Mouse (Mus musculus) neural tube, embryonic 12.5 days (tissue): ENCODE measurements at regions not wholly inside any gene's neighbourhood (a gene's known extent, or its start where the extent isn't known, plus 50 kb on each side); places are given as distances from the start of the nearest gene placed in this dataset.

Experiments
- ATAC-seq: fragments of 200-750 bp; cut with Nextera tagmentation; 2 replicates; pipeline ENCODE4 v1.8.0; 2017; ENCODE audit warnings: low read depth, mild to moderate bottlenecking, moderate TSS enrichment, moderate library complexity; ENCODE audit not compliant: low FRiP score
- H3K27ac ChIP-seq: fragments of 300-500 bp; sonication (generic); 2 replicates; pipeline ENCODE4 v1.5.1; 2016
- H3K27me3 ChIP-seq: fragments of 300-500 bp; sonication (generic); replicated peaks from 2 replicates; pipeline ENCODE4 v1.6.1; 2016; ENCODE audit warnings: mild to moderate bottlenecking
- H3K36me3 ChIP-seq: fragments of 300-500 bp; sonication (generic); 2 replicates; pipeline ENCODE4 v1.6.1; 2016; ENCODE audit warnings: mild to moderate bottlenecking
- H3K4me1 ChIP-seq: fragments of 300-500 bp; sonication (generic); 2 replicates; pipeline ENCODE4 v1.6.1; 2016
- H3K4me2 ChIP-seq: fragments of 300-500 bp; sonication (generic); replicated peaks from 2 replicates; pipeline ENCODE4 v1.6.1; 2016; ENCODE audit warnings: mild to moderate bottlenecking
- H3K4me3 ChIP-seq: fragments of 300-500 bp; sonication (generic); 2 replicates; pipeline ENCODE4 v1.5.1; 2016
- H3K9ac ChIP-seq: fragments of 300-500 bp; sonication (generic); 2 replicates; pipeline ENCODE4 v1.6.1; 2016; ENCODE audit warnings: mild to moderate bottlenecking
- H3K9me3 ChIP-seq: fragments of 300-500 bp; sonication (generic); 2 replicates; pipeline ENCODE4 v1.6.1; 2016; ENCODE audit warnings: mild to moderate bottlenecking
- whole genome bisulfite sequencing: fragments of 180-500 bp; shearing (Covaris S2); methylation state at CpG from one replicate; pipeline ENCODE4 v1.1.7; 2016; 5-methylcytosine and 5-hydroxymethylcytosine counted together

GRCm38 (mm10) chr9:116383411-116384101 is 208.4 kb upstream of the Tgfbr2 start:
- Histone ChIP-seq H3K4me1 (peaks cover 13% of the 10 kb centered on the region; the same call in 1 of the 2 replicates), H3K36me3 (no peaks in the 10 kb centered on the region), H3K9me3 (no peaks in the 10 kb centered on the region), H3K9ac (no peak overlapping the region), H3K4me3 (no peak overlapping the region), H3K27me3 (no peaks in the 10 kb centered on the region), H3K27ac (no peak overlapping the region), H3K4me2 (0 out of 2 replicates have a peak overlapping the region, but pooled peaks have one; percentile 7)
- WGBS, result 48% methylated on average over 18 of the region's 18 CpGs
- no peak for ATAC-seq

GRCm38 (mm10) chr9:116377706-116378105 is 202.5 kb upstream of the Tgfbr2 start:
- Histone ChIP-seq H3K4me1 (no peaks in the 10 kb centered on the region; the same call in 1 of the 2 replicates), H3K27me3 (no peaks in the 10 kb centered on the region), H3K9ac (no peak overlapping the region), H3K36me3 (no peaks in the 10 kb centered on the region), H3K4me3 (no peak overlapping the region), H3K4me2 (no peak overlapping the region), H3K27ac (no peak overlapping the region), H3K9me3 (no peaks in the 10 kb centered on the region)
- WGBS, result 23% methylated on average over 1 of the region's 1 CpGs
- no peak for ATAC-seq

- no peak overlapping the region for H3K27ac ChIP-seq
- H3K4me3 ChIP-seq, result no peak overlapping the region
- no peaks in the 10 kb centered on the region for H3K27me3 ChIP-seq
Observed at GRCm38 (mm10) chr9:116375658-116376357, 200.6 kb upstream of the Tgfbr2 start.

GRCm38 (mm10) chr9:116374343-116374742 is 199.2 kb upstream of the Tgfbr2 start:
- H3K9me3 ChIP-seq, result no peaks in the 10 kb centered on the region
- 88% methylated on average over 4 of the region's 4 CpGs for WGBS
- no peak for ATAC-seq

More at GRCm38 (mm10) chr9:116375658-116376357, 200.6 kb upstream of the Tgfbr2 start:
- 70% methylated on average over 12 of the region's 12 CpGs for WGBS
- Histone ChIP-seq H3K9ac (no peak overlapping the region), H3K9me3 (no peaks in the 10 kb centered on the region), H3K36me3 (no peaks in the 10 kb centered on the region), H3K4me2 (no peak overlapping the region), H3K4me1 (no peaks in the 10 kb centered on the region; the same call in 1 of the 2 replicates)
- no peak for ATAC-seq

GRCm38 (mm10) chr9:116373396-116373795 is 198.2 kb upstream of the Tgfbr2 start:
- Histone ChIP-seq H3K36me3 (no peaks in the 10 kb centered on the region), H3K4me1 (no peaks in the 10 kb centered on the region; the same call in 1 of the 2 replicates), H3K9ac (no peak overlapping the region), H3K4me3 (no peak overlapping the region), H3K4me2 (no peak overlapping the region), H3K27me3 (no peaks in the 10 kb centered on the region), H3K27ac (no peak overlapping the region), H3K9me3 (no peaks in the 10 kb centered on the region)
- 68% methylated on average over 3 of the region's 3 CpGs for WGBS
- no peak for ATAC-seq

More at GRCm38 (mm10) chr9:116374343-116374742, 199.2 kb upstream of the Tgfbr2 start:
- no peak overlapping the region for H3K4me3 ChIP-seq
- H3K4me2 ChIP-seq, result no peak overlapping the region
- H3K4me1 ChIP-seq, result no peaks in the 10 kb centered on the region; the same call in 1 of the 2 replicates
- no peak overlapping the region for H3K27ac ChIP-seq
- H3K36me3 ChIP-seq, result no peaks in the 10 kb centered on the region
- no peak overlapping the region for H3K9ac ChIP-seq
- H3K27me3 ChIP-seq, result no peaks in the 10 kb centered on the region

GRCm38 (mm10) chr9:116369059-116369718 is 194.0 kb upstream of the Tgfbr2 start:
- ATAC-seq, result no peak

GRCm38 (mm10) chr9:116366713-116367112 is 191.6 kb upstream of the Tgfbr2 start:
- Histone ChIP-seq H3K27ac (no peak overlapping the region), H3K9ac (no peak overlapping the region), H3K4me2 (no peak overlapping the region), H3K4me3 (no peak overlapping the region), H3K36me3 (no peaks in the 10 kb centered on the region), H3K4me1 (no peaks in the 10 kb centered on the region), H3K9me3 (no peaks in the 10 kb centered on the region), H3K27me3 (no peaks in the 10 kb centered on the region)
- WGBS, result 94% methylated on average over 7 of the region's 7 CpGs
- no peak for ATAC-seq

More at GRCm38 (mm10) chr9:116369059-116369718, 194.0 kb upstream of the Tgfbr2 start:
- Histone ChIP-seq H3K9me3 (no peaks in the 10 kb centered on the region), H3K9ac (no peak overlapping the region), H3K4me3 (no peak overlapping the region), H3K36me3 (no peaks in the 10 kb centered on the region), H3K4me1 (no peaks in the 10 kb centered on the region), H3K27ac (no peak overlapping the region), H3K4me2 (no peak overlapping the region), H3K27me3 (no peaks in the 10 kb centered on the region)

- ATAC-seq, result no peak
- WGBS, result 87% methylated on average over 9 of the region's 9 CpGs
Observed at GRCm38 (mm10) chr9:116366193-116366592, 191.0 kb upstream of the Tgfbr2 start.

GRCm38 (mm10) chr9:116365701-116366100 is 190.5 kb upstream of the Tgfbr2 start:
- Histone ChIP-seq H3K27ac (no peak overlapping the region), H3K9ac (no peak overlapping the region), H3K4me1 (no peaks in the 10 kb centered on the region), H3K4me2 (no peak overlapping the region), H3K9me3 (no peaks in the 10 kb centered on the region), H3K36me3 (no peaks in the 10 kb centered on the region), H3K27me3 (no peaks in the 10 kb centered on the region), H3K4me3 (no peak overlapping the region)
- ATAC-seq, result no peak
- WGBS, result 72% methylated on average over 3 of the region's 3 CpGs

More at GRCm38 (mm10) chr9:116366193-116366592, 191.0 kb upstream of the Tgfbr2 start:
- H3K27me3 ChIP-seq, result no peaks in the 10 kb centered on the region
- H3K36me3 ChIP-seq, result no peaks in the 10 kb centered on the region
- H3K27ac ChIP-seq, result no peak overlapping the region
- H3K9ac ChIP-seq, result no peak overlapping the region
- H3K4me1 ChIP-seq, result no peaks in the 10 kb centered on the region
- H3K4me2 ChIP-seq, result no peak overlapping the region
- no peaks in the 10 kb centered on the region for H3K9me3 ChIP-seq
- H3K4me3 ChIP-seq, result no peak overlapping the region

GRCm38 (mm10) chr9:116365016-116365685 is 190.0 kb upstream of the Tgfbr2 start:
- WGBS, result 75% methylated on average over 12 of the region's 12 CpGs
- ATAC-seq, result no peak
- no peak overlapping the region for H3K9ac ChIP-seq

GRCm38 (mm10) chr9:116361092-116361491 is 185.9 kb upstream of the Tgfbr2 start:
- 84% methylated on average over 3 of the region's 3 CpGs for WGBS
- Histone ChIP-seq H3K4me1 (no peaks in the 10 kb centered on the region), H3K9ac (no peak overlapping the region), H3K27ac (no peak overlapping the region), H3K4me3 (no peak overlapping the region), H3K36me3 (no peaks in the 10 kb centered on the region), H3K4me2 (no peak overlapping the region), H3K27me3 (no peaks in the 10 kb centered on the region), H3K9me3 (no peaks in the 10 kb centered on the region)
- ATAC-seq, result no peak

More at GRCm38 (mm10) chr9:116365016-116365685, 190.0 kb upstream of the Tgfbr2 start:
- Histone ChIP-seq H3K27ac (no peak overlapping the region), H3K4me1 (no peaks in the 10 kb centered on the region), H3K4me3 (no peak overlapping the region), H3K9me3 (no peaks in the 10 kb centered on the region), H3K36me3 (no peaks in the 10 kb centered on the region), H3K4me2 (no peak overlapping the region), H3K27me3 (no peaks in the 10 kb centered on the region)
